Mouse (Mus musculus): ENCODE measurements around the gene Gm21988.

The Gm21988 gene

DNA sequence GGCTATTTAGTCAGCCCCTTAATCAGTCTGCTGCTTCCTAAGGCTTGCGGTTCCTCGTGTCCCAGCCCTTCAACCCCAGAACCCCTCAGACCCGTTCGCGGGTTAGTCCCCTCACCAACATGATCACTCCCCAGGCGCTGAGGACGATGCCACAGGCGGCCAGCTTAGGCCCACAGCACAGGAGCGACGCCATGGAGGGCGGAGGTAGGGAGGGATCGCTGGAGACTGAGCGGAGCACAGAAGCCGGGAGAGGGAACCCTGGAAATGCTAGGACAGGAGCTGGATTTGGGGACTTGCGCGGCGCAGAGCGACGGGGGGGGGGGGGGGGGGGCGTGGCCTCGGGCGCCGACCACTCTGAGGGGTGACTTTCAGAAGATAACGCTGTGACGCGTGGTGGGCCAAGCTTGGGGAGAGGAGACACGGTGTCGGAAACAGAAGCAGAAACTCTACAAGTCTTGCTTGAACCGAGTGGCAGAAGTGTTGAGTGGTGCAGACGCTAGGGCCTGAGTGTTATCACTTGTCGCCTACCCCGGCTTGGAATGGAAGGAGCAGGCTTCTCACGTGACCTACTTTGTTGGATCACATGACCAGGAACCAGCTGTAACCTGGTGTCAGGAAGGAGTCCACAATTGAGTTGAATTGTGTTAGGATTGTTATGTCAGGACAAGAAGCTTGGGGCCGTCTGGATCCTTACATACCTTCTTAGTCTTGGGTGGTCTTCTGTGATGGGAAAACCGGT is at the start of gene Gm21988, which contains the start of gene Rnasek:
Gene Gm21988, minus strand, starts transcription at position 290 of the 739 bp plus-strand sequence.
Gene Rnasek, minus strand, starts transcription at position 302 of the 739 bp plus-strand sequence.
- DNase-seq (ENCODE audit: low read depth, low spot score), result peak; percentile 88

DNA sequence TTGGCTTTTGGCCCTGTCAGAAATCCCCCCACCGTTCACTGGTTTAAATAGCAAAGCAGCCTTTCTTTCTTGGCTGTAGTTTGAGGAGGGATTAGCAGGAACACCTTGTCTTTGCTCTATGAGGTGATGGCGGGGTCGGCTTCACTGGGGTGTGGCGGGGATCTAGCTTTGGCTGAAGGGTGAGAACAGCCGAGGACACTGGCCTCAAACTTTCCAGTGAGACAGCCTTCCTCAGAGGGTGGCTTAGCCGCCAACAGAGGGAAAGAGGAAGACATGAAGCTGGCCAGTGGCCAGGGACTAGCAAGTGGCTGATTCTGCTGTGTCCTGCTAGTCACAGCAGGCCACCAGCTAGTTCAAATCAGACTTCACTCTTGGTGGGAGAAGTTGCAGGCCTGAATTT is 49.6 kb upstream of the Gm21988 start:
- peak; percentile 28 for DNase-seq (ENCODE audit: low read depth, low spot score)

DNA sequence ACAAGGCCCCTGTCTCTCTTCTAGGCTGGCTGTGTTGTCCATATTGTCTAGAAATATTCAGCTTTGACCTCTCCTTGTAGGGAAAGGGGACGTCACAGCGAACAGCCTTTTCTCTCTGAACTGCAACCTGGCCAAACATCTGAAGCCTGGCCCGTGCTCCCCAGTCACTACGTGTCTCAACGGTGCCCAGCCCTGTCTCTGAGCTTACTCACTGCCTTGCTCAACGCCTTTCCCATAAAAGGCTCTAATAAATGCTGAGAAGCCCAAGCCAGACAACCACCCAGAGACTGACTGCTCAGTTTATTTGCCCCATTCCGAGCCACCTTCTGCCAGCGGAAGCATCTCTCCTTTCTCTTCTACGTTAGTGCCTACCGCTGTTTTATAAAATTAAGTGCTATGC is 48.5 kb upstream of the Gm21988 start:
- no peak for DNase-seq (ENCODE audit: low read depth, low spot score)

DNA sequence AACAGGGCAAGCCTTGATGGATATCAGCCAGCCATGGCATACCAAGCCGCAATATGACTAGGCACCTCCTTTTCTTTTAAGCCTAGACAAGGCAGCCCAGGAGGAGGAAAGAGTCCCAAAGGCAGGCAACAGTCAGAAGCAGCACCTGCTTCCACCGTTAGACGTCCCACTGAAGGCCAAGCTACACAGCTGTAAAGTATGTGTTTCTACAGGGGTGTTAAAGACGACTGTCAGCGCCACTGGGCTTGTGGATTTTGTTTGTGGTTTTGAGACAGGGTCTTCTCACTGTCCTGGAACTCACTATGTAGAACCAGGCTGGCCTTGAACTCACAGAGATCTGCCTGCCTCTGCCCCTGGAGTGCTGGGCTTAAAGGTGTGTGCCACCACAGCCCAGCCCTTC is 46.1 kb upstream of the Gm21988 start:
- DNase-seq (ENCODE audit: low read depth, low spot score), result no peak

DNA sequence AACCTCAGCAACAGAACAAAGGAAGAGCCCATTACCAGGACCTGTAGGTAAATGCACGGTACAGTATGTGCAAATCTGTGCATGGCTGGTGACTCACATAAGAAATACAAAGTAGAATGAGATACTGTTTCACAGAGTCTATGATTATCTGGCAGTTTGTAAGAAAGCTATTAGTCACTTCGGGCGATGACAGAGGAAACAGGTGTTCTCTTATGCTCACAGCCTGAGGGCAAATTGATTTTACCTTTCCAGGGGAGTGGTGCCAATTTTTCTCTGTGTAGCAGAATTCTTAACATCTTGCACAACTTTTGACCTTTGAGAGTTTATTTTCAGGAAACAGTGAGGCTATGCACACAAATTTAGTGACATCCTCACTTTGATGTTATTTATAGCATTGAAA is 45.1 kb upstream of the Gm21988 start:
- DNase-seq (ENCODE audit: low read depth, low spot score), result no peak

DNA sequence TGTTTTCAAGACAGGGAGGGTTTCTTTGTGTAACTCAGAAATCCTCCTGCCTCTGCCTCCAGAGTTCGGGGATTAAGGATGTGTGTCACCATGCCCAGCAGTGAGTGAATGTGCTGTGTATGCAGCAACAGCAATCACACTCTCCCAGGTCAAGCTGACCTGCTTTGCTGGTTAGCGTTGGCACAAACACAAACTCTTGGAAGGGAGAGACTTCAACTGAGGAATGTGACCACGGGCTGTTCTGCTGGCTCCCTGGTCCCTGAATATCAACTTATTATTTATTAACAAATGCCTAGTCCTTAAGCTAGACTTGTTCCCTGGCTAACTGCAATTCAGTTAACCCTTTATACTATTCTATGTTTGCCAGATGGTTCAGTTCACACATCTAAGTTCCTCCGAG is 44.0 kb upstream of the Gm21988 start:
- DNase-seq (ENCODE audit: low read depth, low spot score), result no peak

DNA sequence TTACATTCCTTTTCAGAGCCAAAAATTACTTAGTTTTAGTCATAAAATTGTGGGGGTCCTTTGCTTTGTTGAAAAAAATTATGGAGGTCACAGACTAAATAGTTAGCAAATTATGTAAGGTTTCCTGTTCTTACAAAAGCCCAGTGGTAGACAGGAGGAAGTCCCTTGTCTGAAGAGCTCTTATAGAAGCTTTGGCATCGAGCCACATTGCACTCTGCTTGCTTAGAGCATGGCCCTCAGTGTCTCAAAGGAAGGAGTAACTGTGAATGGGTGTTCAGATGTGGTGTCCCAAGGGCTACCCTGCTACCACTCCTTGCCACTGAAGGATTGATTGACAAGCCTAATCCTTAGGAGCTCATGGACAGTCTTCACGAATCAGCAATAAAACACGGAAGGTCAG is 40.8 kb upstream of the Gm21988 start:
- no peak for DNase-seq (ENCODE audit: low read depth, low spot score)

DNA sequence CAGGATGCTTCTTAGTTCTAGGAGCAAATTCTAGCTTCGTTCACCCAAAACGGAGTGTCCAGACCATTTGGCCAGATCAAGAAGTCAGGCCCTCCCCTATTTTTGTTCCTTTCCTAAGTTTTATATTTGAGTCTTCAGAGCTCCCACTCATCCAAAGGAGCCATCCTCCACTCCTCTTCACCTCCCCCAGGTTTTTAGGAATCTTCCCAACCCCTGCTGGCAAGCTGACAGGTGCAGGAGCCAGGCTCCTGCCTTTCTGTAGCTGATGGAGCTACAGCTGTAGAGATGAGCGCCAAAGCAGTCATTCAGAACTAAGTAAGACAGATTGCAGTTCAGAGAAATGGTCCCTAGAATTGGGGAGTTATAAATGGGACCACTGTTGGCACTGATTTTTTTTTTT is 39.3 kb upstream of the Gm21988 start:
- no peak for DNase-seq (ENCODE audit: low read depth, low spot score)

DNA sequence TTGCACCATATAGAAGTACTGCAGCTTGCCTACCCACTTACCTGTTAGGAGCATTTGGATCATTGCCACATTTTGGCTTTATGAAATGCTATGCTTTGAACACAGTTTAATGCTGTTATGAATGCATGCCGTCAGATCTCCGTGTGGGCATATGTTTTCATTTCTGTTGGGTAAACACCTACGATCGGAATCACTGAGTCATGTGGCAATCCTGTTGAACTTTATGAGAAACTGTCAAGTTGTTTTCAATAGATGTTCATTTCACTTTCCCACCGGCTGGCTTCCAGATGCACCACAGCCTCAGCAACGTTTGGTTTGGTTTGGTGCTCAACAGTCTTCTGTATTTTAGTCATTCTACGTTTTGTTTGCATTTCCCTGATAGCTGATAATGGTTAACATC is 32.0 kb upstream of the Gm21988 start:
- no peak for DNase-seq (ENCODE audit: low read depth, low spot score)

DNA sequence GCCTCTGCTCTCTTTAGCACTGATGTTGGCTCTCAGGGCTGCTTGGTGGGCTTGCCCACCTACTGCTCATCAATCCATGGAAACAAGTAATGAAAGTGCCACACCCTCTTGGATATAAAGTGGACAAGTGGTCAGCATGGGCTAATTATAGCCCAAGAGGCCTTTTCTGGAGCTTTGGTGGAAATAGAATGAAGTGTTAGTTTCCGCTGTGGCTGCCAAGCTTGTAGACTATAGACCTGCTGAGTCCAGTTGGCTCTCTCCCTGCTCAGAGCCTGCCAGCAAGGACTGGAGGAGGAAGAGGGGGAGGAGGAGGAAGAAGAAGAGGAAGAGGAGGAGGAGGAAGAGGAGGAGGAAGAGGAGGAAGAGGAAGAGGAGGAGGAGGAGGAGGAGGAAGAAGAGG is 26.8 kb upstream of the Gm21988 start:
- DNase-seq (ENCODE audit: low read depth, low spot score), result no peak

DNA sequence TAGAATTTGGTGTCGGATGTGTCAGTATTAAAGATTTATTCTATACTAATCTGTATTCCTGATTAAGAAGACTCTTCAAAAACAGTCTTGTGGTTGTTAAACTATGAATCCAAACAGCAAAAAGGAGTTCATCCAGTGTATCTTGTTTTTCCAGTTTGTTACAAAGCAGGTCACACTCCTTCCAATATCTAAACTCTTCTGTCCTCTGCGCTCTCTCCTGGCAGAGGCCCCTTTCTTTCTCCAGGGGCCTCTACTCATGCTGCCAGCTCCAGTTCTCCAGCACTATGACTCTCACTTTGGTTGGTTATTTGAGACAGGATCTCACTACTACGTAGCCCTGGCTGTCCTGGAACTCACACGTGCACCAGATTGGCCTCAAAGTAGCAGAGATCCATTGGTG is 26.2 kb upstream of the Gm21988 start:
- no peak for DNase-seq (ENCODE audit: low read depth, low spot score)

DNA sequence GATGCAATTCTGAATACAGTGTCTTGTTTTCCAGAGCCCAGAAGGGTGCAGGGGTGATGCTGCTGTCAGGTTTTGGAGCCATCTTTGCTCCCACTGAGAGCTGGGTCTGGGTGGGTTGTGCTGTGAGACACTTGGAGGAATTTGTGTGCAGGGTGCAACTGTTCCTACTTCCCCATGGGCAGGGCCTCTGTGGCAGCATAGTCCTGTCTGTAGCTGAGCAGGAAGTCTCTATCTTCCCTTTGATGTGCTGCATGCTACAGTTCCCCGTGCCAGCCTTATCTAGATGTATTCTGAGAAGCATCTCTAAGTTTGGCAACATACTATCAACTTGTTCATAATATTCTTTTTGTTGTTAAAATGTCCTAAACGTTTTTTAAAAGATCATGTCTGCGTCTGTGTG is 25.6 kb upstream of the Gm21988 start:
- DNase-seq (ENCODE audit: low read depth, low spot score), result no peak

DNA sequence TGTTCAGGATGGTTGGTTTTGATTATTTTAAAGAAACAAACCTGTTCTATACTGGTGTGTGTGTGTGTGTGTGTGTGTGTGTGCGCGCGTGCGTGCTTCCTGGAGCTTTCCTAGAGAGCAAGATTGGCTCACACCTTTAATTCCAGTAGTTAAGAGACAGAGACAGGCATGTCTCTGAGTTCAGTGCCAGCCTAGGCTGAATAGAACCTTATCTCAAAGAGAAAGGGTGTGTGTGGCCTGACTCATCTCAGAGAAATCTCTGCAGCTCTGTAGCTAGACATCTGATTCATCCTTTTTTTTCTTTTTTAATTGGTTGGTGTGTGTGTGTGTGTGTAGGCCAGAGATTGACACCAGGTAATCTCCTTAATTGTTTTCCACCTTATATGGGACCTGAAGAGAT is 19.4 kb upstream of the Gm21988 start:
- DNase-seq (ENCODE audit: low read depth, low spot score), result no peak

DNA sequence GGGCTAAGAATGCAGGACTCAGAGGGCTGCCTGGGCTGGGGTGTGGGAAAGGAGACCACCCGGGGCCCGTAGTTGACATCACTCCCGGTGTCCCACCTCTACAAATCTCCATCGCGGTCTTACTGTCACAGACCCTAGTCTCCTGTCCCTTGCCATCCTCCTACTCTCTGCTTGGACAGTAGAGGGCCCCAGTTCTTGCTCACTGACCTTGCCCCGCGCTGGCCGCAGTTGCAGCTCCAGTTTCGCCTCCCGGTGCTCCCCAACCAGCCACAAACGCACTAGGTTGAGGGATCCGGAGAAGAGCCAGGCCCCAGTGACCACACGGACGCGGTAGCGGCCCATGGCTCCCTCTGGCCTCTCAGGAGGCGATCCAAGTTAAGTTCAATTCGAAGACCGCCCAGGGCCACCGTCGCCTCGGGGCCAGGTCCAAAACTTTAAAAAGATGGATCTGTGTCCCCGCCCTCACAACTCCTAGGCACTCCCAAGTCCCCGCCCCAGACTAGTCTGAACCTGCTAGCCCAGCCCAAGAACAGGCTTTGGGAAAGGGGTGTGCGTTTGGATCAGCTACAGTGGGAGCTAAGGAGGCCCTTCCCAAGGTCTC is 15.4 kb upstream of the Gm21988 start, which contains the start of gene Alox12:
Gene Alox12, minus strand, starts transcription at position 423 of the 601 bp plus-strand sequence.
- no peak for DNase-seq (ENCODE audit: low read depth, low spot score)

DNA sequence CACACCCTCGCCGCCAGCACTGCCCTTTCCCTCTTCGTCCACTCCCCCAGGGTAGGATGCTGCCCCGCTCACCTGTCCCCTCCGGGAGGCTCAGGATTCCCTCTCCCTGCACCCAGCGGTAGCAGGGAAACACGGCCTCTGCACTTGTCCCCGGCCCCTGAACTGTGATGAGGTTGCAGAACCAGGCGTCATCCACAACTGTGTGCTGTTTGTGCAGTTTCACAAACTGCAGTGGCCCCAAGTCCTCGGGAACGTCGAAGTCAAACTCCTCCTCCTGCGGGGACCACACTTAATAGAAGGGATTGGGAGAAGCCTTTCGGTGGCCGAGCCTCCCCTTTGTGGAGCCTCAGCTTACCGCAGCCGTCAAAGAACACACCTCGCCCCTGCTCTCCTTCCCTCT is 14.7 kb upstream of the Gm21988 start:
- no peak for DNase-seq (ENCODE audit: low read depth, low spot score)

DNA sequence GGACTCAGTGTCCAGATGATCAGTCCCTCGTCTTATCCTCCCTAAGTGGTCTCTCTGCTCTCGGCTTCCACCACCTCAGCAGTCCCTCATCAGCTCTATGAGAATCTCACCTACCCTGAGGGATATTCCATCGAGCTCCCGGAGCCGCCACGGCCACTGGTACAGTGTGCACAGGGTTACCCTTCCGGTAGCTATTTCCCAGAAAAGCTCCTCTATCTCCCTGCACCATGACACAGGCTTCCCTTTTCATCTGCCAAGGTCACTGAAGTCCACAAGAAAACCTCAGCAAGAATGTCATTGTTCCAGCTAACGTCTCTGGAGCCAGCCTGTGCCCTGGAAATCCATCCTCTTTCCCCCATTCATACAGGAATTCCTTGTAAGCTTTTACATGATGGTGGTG is 12.2 kb upstream of the Gm21988 start:
- DNase-seq (ENCODE audit: low read depth, low spot score), result no peak

DNA sequence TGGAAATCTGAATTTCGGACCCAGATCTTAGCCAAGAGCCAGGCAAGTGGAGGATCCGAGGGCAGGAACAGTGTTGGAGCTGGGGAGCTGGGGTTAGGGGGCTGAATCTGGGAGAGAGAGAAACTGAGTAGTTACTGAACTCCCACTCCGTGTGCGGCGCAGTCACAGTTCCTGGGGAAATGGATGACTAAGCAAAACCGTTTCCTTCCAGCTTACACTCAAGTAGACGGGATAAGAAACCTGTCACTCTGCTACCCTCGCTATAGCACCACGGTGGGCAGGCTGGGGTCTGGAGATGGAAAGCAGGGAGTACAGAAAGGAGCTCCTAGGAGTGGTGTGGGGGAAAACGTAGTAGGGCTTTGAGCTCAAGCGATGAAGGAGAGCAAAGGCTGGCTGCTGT is 10.5 kb upstream of the Gm21988 start:
- no peak for DNase-seq (ENCODE audit: low read depth, low spot score)

DNA sequence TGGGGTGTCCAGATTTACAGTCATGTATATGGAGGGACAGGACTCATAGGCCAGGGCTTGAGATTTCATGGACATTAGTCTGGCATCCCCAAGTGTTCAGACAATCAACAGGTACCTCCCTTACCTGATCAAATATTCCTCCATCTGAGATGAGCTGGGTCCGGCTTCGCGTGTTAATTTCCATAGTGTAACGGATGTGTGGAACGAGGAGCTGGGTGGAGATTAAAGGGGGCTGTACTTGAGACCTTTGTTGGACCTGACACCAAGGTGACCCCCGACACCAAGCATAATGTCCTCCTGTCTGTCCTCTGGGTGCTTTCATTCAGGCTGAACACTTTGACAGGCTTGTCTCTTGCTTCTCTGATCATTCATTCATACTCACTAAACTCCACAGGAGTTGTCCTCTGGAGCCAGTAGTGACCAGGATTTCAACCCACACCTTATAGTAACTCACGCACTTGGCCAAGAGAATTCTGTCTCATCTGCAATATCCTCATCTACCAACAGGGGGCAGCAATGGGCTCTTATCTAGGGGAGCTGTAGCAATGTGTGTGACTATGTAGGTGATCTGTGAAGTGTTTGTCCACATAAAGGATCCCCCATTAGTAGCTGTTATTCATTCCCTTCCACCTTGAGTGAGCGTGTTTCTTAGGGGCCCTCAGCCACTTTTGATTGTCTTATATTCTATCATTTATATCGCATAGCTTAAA is 7.7 kb upstream of the Gm21988 start:
- DNase-seq (ENCODE audit: low read depth, low spot score), result no peak

DNA sequence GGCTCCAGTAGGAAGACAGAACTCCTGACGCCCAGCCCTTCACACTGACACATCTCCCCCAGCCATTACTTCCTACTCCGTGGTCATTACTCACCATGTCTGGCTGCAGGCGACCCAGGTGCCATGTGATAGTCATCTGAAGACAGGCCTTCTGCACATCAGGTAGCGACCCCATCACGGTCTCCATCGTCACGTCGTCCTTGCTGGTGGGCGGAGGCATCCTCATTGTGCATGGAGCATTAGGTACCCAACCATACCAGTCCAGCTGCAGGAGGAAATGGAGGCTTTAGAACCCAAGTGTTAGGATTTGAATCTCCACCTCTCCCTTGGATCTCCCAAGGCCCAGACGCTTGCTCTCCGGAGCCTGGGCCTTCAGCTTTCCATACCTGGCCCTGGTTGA is 3.0 kb upstream of the Gm21988 start:
- no peak for DNase-seq (ENCODE audit: low read depth, low spot score)

DNA sequence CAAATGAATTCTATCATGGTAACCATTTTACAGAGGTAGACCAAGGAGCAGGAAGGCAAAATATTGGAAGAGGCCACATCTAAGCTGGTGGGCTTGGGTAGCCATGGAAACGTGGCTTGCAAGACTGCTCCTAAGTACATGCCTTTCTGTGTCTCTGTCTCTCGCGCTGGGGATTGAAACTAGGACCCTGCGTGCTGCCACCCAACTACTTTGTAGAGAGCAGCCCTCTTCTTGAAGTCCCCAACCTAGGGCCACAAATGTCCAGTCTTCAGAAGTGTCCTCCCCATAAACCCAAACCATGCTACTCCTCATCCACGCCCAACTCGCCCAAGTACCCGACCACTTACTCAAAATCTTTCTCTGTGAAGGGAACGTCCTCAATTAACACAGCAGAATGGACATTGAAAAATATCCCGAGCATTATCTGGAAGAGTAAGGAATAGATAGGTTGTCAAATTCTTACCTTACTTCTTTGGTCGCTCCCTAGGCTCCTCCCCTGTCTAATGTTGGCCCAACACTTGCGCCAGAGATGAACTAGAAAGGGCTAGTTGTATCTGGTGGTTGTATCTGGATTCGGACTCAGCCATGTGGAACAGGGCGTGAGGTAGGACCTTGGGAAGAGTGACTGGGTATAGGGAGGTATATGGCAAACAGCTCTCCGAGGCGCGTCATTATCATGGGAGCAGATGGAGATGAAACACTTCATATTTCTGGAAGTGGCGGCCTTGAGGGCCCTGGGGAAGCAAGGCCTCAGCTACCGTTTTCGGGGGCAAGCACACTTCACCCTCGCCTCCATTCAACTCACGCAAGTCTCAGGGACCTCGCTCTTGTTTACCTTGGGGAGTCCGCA is 814 bp downstream of the Gm21988 start:
- no peak for DNase-seq (ENCODE audit: low read depth, low spot score)

DNA sequence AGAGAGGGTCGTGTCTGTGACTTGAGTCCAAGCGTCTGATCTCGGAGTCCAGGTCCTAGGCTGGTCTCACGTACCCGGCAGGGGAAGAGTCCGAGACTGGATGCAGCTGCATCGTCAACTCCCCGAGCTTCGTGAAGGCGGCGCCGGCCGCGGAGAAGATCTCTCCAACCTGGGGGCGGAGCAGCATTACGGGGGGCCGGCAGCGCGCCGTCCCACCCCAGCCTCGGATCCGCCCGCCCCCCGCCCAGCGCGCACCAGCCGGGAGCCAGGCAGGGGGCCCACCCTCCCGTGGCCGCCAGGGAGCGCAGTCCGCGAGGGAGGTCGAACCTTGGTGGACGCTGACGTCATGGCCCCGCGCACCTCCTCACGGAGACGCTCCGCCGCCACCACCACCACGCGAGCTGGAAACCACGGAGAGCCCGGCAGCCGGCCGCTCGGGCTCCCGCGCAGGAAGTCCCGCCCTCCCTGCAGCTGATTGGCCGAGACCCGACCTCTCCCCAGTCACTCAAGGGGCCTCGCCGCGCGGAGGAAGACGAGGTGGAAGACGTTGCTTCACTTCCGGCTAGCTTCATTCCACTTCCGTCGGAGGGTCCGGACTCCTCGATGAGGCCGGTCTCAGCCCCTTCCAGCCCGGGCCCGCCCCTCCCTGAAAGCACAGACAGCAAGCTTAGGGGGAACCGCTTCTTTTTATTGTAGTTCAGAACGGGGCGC is 2.0 kb downstream of the Gm21988 start, which contains the start of gene 0610010K14Rik:
Gene 0610010K14Rik, minus strand, starts transcription at position 458 of the 711 bp plus-strand sequence.
- peak; percentile 95 for DNase-seq (ENCODE audit: low read depth, low spot score)
